Mouse (Mus musculus) hindbrain, embryonic 13.5 days (tissue): ENCODE data around the gene Rad51b. TPM values are rescaled to one million over a fixed set of nuclear protein-coding genes. Genes with fewer than 3 reads are reported as not detected.

Experiments used
- ATAC-seq: fragments of 200-750 bp; cut with Nextera tagmentation; 2 replicates; pipeline ENCODE4 v1.8.0; 2017; ENCODE audit warnings: moderate TSS enrichment; ENCODE audit not compliant: low FRiP score
- H3K27ac ChIP-seq: fragments of 300-500 bp; sonication (generic); 2 replicates; pipeline ENCODE4 v1.5.1; 2015; ENCODE audit warnings: inconsistent platforms, mild to moderate bottlenecking, moderate library complexity
- H3K27me3 ChIP-seq: fragments of 300-500 bp; sonication (generic); 2 replicates; pipeline ENCODE4 v1.6.1; 2015; ENCODE audit warnings: mild to moderate bottlenecking, inconsistent platforms
- H3K36me3 ChIP-seq: fragments of 300-500 bp; sonication (generic); 2 replicates; pipeline ENCODE4 v1.6.1; 2015; ENCODE audit warnings: mild to moderate bottlenecking, inconsistent platforms
- H3K4me1 ChIP-seq: fragments of 300-500 bp; sonication (generic); replicated peaks from 2 replicates; pipeline ENCODE4 v1.6.1; 2015; ENCODE audit warnings: inconsistent platforms
- H3K4me2 ChIP-seq: fragments of 300-500 bp; sonication (generic); 2 replicates; pipeline ENCODE4 v1.6.1; 2015; ENCODE audit warnings: inconsistent platforms, mild to moderate bottlenecking, moderate library complexity
- H3K4me3 ChIP-seq: fragments of 300-500 bp; sonication (generic); 2 replicates; pipeline ENCODE4 v1.5.1; 2015; ENCODE audit warnings: mild to moderate bottlenecking, inconsistent platforms
- H3K9ac ChIP-seq: fragments of 300-500 bp; sonication (generic); 2 replicates; pipeline ENCODE4 v1.6.1; 2015; ENCODE audit warnings: mild to moderate bottlenecking, inconsistent platforms
- H3K9me3 ChIP-seq: fragments of 300-500 bp; sonication (generic); 2 replicates; pipeline ENCODE4 v1.6.1; 2016; ENCODE audit warnings: inconsistent platforms
- WGBS: fragments of 180-500 bp; shearing (Covaris S2); methylation state at CpG from one replicate; pipeline ENCODE4 v1.1.7; 2015; 5-methylcytosine and 5-hydroxymethylcytosine counted together
- polyA plus RNA-seq: library from polyadenylated mRNA; unstranded; fragments of >200 nt; fragmentation: Nextera tagmentation; extraction: Ambion mirVana; gene quantifications from 2 replicates; pipeline ENCODE4 v1.2.1, GENCODE M21; 2015

Gene Rad51b
- polyA plus RNA-seq, 1 experiment from 2014 or later: 2.4 TPM

DNA sequence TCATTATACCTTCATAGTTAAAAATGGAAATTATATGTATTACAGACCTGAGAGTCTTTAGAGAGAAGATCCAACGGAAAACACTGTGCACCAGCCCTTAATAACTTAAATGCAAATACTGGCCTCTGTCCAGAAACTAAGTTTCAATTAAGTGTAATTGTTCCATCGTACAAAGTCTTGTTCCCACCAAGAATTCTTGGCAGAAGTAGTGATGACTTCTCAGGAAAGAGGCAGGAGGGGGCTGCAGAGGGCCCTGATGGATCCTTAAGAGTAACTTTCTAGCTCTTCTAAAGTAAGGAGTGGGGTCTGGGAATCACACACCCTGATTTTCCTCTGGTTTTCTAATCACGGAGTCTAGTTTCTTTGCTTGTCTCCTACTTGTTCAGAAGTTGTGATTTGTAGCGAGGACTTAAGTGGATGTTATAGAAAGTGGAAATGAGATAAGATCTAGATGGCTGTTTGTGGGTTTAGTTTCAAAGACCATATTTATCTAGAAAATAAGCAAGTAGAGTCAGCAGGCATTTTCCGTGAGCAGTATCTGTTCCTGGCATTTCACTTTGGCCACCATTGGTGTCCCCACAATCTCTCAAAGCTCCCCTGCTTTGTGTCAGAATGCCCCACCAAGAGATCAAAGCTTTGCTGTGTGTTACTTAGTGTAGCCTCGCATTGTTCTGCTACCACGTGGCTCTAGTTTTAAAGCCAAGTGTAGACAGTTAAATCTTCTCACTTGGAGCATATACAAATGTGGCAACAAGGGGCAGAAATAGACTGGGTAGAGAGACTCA lies 132.6 kb downstream of the Rad51b start:
- H3K4me3 ChIP-seq: no peak overlapping the region
- no peak overlapping the region for H3K4me2 ChIP-seq
- H3K9ac ChIP-seq: no peak overlapping the region
- no peaks in the 10 kb centered on the region for H3K27me3 ChIP-seq
- ATAC-seq: no peak
- 0 out of 2 replicates have a peak, but pooled peaks cover 6% of the 10 kb centered on the region for H3K4me1 ChIP-seq
- H3K27ac ChIP-seq: no peak overlapping the region
- no peaks in the 10 kb centered on the region for H3K9me3 ChIP-seq
- 72% methylated on average over 7 of the region's 7 CpGs for whole genome bisulfite sequencing
- H3K36me3 ChIP-seq: no peaks in the 10 kb centered on the region

DNA sequence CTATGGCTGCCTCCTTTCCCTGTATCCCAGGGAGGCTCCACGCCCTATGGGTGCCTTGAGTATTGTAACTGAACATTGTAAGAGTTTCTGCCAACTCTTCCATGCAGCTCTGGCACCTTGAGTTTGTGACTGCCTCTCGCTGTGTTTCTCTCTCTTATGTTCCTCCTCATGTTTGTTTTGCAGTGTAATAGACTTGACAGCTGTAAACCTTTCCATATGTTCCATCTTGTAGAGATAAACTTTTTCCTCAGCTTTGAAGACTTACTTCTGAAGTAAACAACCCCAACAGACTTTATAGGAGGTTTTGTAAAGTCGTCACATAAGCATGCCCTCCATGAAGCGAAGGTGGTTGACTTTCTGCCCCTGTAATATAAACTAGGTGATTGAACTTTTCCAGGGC lies 134.1 kb downstream of the Rad51b start:
- no peak overlapping the region for H3K9ac ChIP-seq
- no peak overlapping the region for H3K4me3 ChIP-seq
- H3K4me1 ChIP-seq: 0 out of 2 replicates have a peak, but pooled peaks cover 7% of the 10 kb centered on the region
- H3K27ac ChIP-seq: no peak overlapping the region
- ATAC-seq: no peak
- H3K4me2 ChIP-seq: no peak overlapping the region
- no peaks in the 10 kb centered on the region for H3K27me3 ChIP-seq
- no peaks in the 10 kb centered on the region for H3K36me3 ChIP-seq
- 86% methylated on average over 4 of the region's 4 CpGs for WGBS
- no peaks in the 10 kb centered on the region for H3K9me3 ChIP-seq

DNA sequence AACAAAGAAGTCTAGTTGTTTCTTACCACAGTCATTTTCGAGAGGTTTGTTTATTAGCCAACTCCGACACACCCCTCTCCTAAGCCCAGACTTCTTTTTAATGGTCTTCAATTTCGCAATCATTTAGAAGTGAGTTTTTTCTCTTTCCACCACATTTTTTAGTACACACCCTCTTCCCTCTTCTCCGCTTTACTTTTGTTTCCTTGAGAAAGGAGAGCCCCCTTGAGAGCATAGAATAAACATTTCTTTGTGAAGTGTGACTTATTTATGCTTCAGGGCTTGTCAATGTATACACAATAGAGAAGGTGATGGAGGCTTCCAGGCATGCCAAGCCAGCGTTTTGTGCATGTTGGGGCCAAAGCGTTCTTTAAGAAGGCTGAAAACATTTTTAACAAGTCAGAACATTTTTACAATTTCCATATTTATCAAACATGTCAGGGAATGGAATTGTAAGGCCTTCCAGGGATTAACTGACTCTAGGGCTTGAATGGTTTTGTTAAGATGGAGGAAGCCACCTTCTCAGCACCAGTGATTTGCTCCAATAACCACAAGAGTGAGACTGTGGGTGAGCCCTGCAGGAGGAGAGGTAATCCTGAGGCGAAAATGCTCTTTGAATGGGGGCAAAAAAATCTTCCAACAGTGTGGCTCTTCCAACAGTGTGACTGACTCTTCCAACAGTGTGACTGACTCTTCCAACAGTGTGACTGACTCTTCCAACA lies 136.8 kb downstream of the Rad51b start:
- Histone ChIP-seq H3K36me3 (no peaks in the 10 kb centered on the region), H3K27me3 (no peaks in the 10 kb centered on the region), H3K4me2 (no peak overlapping the region), H3K9me3 (no peaks in the 10 kb centered on the region), H3K9ac (no peak overlapping the region), H3K27ac (no peak overlapping the region), H3K4me1 (0 out of 2 replicates have a peak, but pooled peaks cover 8% of the 10 kb centered on the region), H3K4me3 (no peak overlapping the region)
- ATAC-seq: no peak
- WGBS: 22% methylated on average over 7 of the region's 7 CpGs

DNA sequence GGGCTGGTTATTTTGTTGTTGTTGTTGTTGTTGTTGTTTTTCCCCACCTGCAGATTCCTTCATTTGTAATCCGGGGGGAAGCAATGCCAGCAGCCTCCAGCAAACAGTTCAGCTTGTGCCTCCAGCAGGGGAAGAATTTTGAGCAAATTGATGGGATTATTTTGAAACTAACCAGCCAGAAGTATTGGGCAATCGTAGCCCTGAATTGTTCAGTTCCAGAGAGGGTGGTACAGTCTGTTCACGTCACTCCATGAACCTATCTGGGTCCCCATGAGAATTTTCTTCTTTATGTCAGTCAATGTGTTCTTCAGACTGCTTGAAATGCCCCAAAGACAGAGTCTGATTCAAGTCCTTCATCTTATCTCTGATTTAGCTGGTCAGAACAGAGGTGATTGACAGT lies 138.4 kb downstream of the Rad51b start:
- 0 out of 2 replicates have a peak, but pooled peaks cover 8% of the 10 kb centered on the region for H3K4me1 ChIP-seq
- H3K4me2 ChIP-seq: no peak overlapping the region
- H3K36me3 ChIP-seq: no peaks in the 10 kb centered on the region
- H3K4me3 ChIP-seq: no peak overlapping the region
- WGBS: 85% methylated on average over 3 of the region's 3 CpGs
- no peak for ATAC-seq
- no peak overlapping the region for H3K9ac ChIP-seq
- no peaks in the 10 kb centered on the region for H3K27me3 ChIP-seq
- no peaks in the 10 kb centered on the region for H3K9me3 ChIP-seq
- H3K27ac ChIP-seq: no peak overlapping the region

DNA sequence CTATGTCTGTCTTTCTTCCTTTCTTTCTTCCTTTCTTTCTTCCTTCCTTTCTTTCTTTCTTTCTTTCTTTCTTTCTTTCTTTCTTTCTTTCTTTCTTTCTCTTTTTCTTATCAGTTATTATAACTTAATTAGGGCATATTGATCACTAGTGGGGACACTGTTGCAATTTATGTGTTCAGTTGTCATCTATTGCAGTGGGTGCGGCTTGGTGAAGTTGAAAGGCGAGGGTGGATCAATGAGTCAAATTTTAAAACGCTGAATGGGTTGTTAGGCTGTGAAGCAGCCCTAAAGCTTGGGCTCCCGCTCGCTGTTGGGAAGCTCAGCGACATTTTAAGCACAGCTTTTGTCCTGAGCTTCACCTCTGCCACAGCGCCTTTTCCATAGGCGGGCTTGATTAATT lies 139.0 kb downstream of the Rad51b start:
- H3K27me3 ChIP-seq: no peaks in the 10 kb centered on the region
- H3K36me3 ChIP-seq: no peaks in the 10 kb centered on the region
- no peaks in the 10 kb centered on the region for H3K9me3 ChIP-seq
- no peak overlapping the region for H3K4me2 ChIP-seq
- H3K27ac ChIP-seq: no peak overlapping the region
- no peak overlapping the region for H3K9ac ChIP-seq
- H3K4me3 ChIP-seq: no peak overlapping the region
- H3K4me1 ChIP-seq: 0 out of 2 replicates have a peak, but pooled peaks cover 8% of the 10 kb centered on the region
- no peak for ATAC-seq
- 35% methylated on average over 8 of the region's 8 CpGs for WGBS

DNA sequence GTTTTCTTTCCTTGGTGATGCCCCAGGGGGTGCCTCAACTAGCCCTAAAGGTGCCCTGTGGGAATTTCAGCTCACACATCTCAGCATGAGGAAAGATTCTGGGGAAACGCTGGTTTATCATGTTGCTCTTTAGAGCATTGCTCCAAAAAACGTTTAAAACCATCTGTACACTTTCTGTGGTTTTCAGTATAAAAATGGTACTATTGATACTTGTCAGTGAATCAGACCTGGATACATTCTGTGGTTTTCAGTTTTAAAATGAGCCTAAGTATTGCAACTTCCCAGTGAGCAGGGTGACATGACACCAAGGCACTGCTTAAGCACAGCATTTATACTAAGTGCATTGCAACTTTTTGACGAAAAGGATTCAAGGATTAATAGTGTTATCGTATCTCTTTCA lies 139.8 kb downstream of the Rad51b start:
- Histone ChIP-seq H3K4me3 (no peak overlapping the region), H3K4me1 (0 out of 2 replicates have a peak, but pooled peaks cover 8% of the 10 kb centered on the region), H3K9ac (no peak overlapping the region), H3K4me2 (no peak overlapping the region), H3K36me3 (no peaks in the 10 kb centered on the region), H3K27ac (no peak overlapping the region), H3K9me3 (no peaks in the 10 kb centered on the region), H3K27me3 (no peaks in the 10 kb centered on the region)
- WGBS: 77% methylated on average over 4 of the region's 4 CpGs
- ATAC-seq: no peak

DNA sequence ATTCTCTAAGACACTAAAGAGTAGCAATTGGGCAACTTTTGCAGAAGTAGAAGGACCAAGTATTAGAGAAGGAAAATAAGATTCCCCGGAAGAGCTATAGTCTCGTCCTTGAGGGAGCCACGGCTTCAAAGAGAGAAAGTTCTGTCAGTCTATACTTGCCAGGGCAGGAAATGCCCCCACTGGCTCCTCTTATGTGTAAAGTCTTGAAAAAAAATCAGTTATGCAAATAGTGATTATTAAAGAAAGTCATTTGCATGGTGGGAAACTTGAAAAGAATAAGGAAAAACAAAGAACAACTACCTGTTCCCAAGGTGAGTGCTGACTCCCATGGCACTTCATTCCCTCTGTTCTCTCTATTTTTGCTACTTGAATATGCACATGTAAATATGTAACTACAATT lies 140.5 kb downstream of the Rad51b start:
- Histone ChIP-seq H3K36me3 (no peaks in the 10 kb centered on the region), H3K4me1 (0 out of 2 replicates have a peak, but pooled peaks cover 8% of the 10 kb centered on the region), H3K4me3 (no peak overlapping the region), H3K4me2 (no peak overlapping the region), H3K27me3 (no peaks in the 10 kb centered on the region), H3K9ac (no peak overlapping the region), H3K27ac (no peak overlapping the region), H3K9me3 (no peaks in the 10 kb centered on the region)
- ATAC-seq: no peak
- 81% methylated on average over 3 of the region's 3 CpGs for WGBS

DNA sequence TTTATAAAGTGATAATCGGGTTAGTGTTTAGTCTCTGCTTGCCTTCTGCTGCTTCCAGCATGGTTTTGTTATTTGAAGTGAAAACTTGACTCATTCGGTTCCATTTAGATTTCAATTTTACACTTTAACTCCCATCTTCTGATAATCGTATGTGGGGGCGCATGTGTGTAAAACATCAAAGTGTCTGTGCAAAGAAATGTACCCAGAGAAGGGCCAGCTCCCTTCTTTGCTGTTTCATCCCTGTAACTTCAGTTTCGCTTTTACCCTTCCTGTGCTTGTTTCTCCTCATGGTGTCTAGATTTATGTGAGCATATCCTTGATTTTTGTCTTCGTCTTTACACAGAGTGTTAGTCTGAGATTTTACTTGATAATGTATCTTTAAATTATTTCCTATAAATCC lies 142.9 kb downstream of the Rad51b start:
- ATAC-seq: no peak
- H3K27me3 ChIP-seq: no peaks in the 10 kb centered on the region
- H3K4me1 ChIP-seq: 0 out of 2 replicates have a peak, but pooled peaks cover 2% of the 10 kb centered on the region
- H3K4me2 ChIP-seq: no peak overlapping the region
- no peak overlapping the region for H3K9ac ChIP-seq
- H3K27ac ChIP-seq: no peak overlapping the region
- WGBS: 95% methylated on average over 6 of the region's 6 CpGs
- no peaks in the 10 kb centered on the region for H3K9me3 ChIP-seq
- no peak overlapping the region for H3K4me3 ChIP-seq
- no peaks in the 10 kb centered on the region for H3K36me3 ChIP-seq

DNA sequence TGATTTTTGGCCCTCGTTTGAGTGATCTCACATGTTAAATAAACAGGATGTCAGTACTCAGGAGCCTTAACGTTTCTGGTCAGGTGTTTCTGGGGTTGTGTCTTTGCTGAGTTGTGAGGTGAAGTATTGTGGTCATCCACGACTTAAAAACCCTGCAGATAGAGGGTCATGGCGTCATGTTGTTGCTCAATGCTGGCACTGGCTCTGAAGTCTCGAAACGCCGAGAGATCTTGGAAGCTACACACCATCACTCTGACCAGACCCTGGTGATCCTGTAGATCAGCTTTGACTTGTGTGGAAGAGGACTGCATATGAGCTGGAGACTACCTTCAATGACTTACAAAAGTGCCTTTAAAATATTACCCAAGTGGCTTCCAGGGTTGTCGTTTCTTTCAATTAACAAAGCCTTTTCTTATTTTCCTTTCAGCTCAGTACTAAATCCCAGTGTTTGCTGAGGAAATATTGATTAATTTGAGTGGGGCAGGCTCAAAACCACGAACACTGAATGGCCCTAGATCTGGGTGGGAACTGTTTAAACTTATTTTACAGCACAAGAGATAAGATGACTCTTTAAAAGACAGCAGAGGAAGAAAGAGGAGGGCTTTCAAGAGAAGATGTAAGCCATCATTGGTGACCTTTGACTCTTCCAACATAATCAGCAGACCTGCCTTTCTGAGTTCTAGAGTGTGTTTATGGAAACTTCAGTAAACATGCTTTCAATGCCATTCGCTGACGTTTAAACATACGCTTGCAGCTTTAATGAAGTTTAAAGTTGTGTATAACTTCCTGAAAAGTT lies 144.3 kb downstream of the Rad51b start:
- WGBS: 80% methylated on average over 12 of the region's 12 CpGs
- Histone ChIP-seq H3K4me3 (no peak overlapping the region), H3K9me3 (no peaks in the 10 kb centered on the region)

DNA sequence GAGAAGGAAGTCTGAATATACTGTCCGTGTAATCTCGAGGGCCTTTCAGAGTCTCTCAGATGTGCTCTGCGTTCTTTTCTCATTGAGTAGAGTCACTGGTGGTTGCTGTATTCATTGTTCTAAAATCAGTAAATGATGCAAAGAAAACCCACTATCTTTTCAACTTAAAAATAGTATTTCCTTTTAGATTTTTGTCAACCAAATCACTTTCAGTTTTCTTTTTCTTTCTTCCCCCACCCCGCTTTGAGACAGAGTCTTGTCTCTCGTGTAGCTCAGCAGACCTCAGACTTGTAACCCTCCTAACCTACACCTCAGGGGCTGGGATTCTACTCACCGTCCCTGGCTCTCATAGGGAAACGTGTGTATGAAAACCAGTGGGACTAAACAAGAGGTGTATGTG lies 145.0 kb downstream of the Rad51b start:
- no peak overlapping the region for H3K4me2 ChIP-seq
- H3K36me3 ChIP-seq: no peaks in the 10 kb centered on the region
- no peak overlapping the region for H3K27ac ChIP-seq
- H3K27me3 ChIP-seq: no peaks in the 10 kb centered on the region
- ATAC-seq: no peak
- no peak overlapping the region for H3K4me3 ChIP-seq
- no peak overlapping the region for H3K9ac ChIP-seq
- 86% methylated on average over 7 of the region's 7 CpGs for WGBS
- H3K9me3 ChIP-seq: no peaks in the 10 kb centered on the region
- H3K4me1 ChIP-seq: no peaks in the 10 kb centered on the region

More for the DNA sequence above, 144.3 kb downstream of the Rad51b start:
- H3K27me3 ChIP-seq: no peaks in the 10 kb centered on the region
- no peaks in the 10 kb centered on the region for H3K4me1 ChIP-seq
- no peaks in the 10 kb centered on the region for H3K36me3 ChIP-seq
- no peak overlapping the region for H3K9ac ChIP-seq
- H3K4me2 ChIP-seq: no peak overlapping the region
- H3K27ac ChIP-seq: no peak overlapping the region
- ATAC-seq: no peak

DNA sequence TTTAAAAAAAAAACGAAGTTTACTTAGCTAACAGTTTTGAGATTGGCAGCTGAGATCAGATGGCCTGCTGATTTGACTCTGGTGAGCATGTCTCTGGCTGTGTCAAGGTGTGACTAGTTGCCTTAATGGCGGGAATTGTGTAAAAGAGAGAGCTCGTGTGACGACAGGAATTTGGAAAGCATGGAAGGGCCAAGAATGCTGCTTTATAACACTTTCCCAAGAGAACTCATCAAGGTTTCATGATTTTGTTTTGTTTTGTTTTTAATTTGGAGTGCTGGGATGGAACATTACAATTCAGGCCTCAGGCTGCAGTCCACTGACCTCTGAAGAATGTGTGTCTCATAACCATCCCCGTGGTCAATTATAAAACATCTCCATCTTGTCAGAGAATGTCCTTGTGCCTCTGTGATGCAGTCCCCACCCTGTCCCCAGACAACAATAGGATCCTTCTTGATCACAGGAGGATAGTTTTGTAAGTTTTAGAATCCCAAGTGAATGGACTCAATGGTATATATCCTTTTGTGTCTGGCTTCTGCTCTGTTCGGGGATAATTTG lies 145.8 kb downstream of the Rad51b start:
- H3K4me1 ChIP-seq: no peaks in the 10 kb centered on the region
- H3K9me3 ChIP-seq: no peaks in the 10 kb centered on the region
- H3K4me2 ChIP-seq: no peak overlapping the region
- 57% methylated on average over 6 of the region's 6 CpGs for WGBS
- no peak overlapping the region for H3K4me3 ChIP-seq
- H3K27ac ChIP-seq: no peak overlapping the region
- ATAC-seq: no peak
- no peak overlapping the region for H3K9ac ChIP-seq
- no peaks in the 10 kb centered on the region for H3K36me3 ChIP-seq
- no peaks in the 10 kb centered on the region for H3K27me3 ChIP-seq

DNA sequence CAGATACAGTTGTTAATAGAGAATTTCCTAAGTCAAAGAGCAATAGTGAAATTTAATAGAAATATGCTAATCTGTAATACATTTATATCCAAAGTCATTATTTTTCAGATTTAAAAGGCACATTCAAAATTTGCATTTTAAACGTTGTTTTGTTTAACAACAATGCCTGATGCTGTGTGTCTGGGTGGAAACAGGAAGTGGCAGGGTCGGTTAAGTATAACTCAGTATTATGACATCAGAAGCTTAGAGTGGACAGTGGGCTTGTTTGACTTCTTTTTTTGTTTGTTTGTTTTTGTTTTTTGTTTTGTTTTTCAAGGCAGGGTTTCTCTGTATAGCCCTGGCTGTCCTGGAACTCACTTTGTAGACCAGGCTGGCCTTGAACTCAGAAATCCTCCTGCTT lies 147.6 kb downstream of the Rad51b start:
- Histone ChIP-seq H3K27ac (no peak overlapping the region), H3K4me3 (no peak overlapping the region), H3K4me1 (no peaks in the 10 kb centered on the region), H3K9me3 (no peaks in the 10 kb centered on the region), H3K9ac (no peak overlapping the region), H3K36me3 (no peaks in the 10 kb centered on the region), H3K27me3 (no peaks in the 10 kb centered on the region), H3K4me2 (no peak overlapping the region)
- ATAC-seq: no peak
- WGBS: 87% methylated on average over 2 of the region's 2 CpGs
